Mouse (Mus musculus) spleen, adult 2 months (tissue): Measurements from ENCODE around the gene Ubr2.

Experiments used
- CTCF ChIP-seq: fragments of 200-500 bp; IDR thresholded peaks from 2 replicates; pipeline ENCODE4 v1.5.1; 2011; ENCODE audit warnings: mild to moderate bottlenecking, inconsistent platforms; ENCODE audit not compliant: insufficient read depth, insufficient read length, insufficient replicate concordance; ENCODE audit errors: extremely low read depth
- POLR2A ChIP-seq: fragments of 200-500 bp; IDR thresholded peaks from 2 replicates; pipeline ENCODE4 v1.6.1; 2011; ENCODE audit warnings: low read depth, low read length, inconsistent platforms

- no peak for TF ChIP-seq CTCF
- no peak for TF ChIP-seq POLR2A
Observed at GRCm38 (mm10) chr17:47002401-47002800, 8.0 kb downstream of the Ubr2 start.
